Mouse (Mus musculus): ENCODE measurements around the gene P2ry2. TPM values are rescaled to one million over a fixed set of nuclear protein-coding genes. Genes with fewer than 3 reads are reported as not detected.

P2ry2 gene
- polyA plus RNA-seq, 1 experiment: 3.5 TPM

DNA sequence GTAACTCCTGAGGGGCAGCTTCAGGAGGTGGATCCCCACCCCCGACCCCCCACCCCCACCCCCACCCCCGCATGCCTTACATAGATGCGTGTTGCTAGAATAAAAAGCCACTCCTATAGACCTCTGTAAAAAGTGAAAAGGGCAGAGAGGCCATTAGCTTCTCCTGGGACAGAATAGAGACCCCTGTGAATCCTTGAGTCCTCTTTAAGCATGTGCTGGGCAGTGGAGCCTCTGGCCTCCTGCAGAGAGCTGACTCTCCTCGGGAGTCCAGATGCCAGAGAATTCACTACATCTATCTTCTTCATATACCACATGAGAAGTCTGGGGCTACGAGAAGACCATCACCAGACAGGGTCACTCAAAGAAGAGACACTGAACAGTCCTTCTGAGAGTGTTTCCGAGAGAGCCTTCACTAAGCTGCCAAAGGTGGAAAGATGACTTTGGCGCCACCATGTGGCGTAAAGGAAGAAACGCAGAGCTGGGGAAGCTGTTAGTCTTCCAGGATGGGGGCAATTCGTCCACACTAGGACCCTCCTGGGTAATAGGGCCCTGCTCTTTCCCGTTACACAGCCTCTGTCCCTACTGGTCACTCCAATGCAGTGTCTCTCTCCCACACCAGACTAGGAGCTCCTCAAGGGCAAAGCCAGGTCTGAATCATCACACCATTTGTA lies 39.0 kb upstream of the P2ry2 start:
- Histone ChIP-seq H3K27me3 (ENCODE audit: control insufficient read depth, insufficient read depth, low read length) (no peaks in the 10 kb centered on the region), H3K36me3 (ENCODE audit: control insufficient read depth, insufficient read depth, low read length) (no peaks in the 10 kb centered on the region), H3K27ac (ENCODE audit: control insufficient read depth, insufficient read depth, low read depth, low read length) (no peak overlapping the region), H3K4me3 (ENCODE audit: control insufficient read depth, low read depth, low read length) (no peak overlapping the region), H3K4me1 (ENCODE audit: control insufficient read depth, insufficient read depth, low read length) (peaks cover 18% of the 10 kb centered on the region)
- TF ChIP-seq CTCF (IDR thresholded peaks at IDR 0.05; ENCODE audit: control insufficient read depth, insufficient read depth, insufficient replicate concordance, low read depth, low read length) (peak; percentile 74), POLR2A (IDR thresholded peaks at IDR 0.05; ENCODE audit: control insufficient read depth, low read depth, low read length) (no peak)

DNA sequence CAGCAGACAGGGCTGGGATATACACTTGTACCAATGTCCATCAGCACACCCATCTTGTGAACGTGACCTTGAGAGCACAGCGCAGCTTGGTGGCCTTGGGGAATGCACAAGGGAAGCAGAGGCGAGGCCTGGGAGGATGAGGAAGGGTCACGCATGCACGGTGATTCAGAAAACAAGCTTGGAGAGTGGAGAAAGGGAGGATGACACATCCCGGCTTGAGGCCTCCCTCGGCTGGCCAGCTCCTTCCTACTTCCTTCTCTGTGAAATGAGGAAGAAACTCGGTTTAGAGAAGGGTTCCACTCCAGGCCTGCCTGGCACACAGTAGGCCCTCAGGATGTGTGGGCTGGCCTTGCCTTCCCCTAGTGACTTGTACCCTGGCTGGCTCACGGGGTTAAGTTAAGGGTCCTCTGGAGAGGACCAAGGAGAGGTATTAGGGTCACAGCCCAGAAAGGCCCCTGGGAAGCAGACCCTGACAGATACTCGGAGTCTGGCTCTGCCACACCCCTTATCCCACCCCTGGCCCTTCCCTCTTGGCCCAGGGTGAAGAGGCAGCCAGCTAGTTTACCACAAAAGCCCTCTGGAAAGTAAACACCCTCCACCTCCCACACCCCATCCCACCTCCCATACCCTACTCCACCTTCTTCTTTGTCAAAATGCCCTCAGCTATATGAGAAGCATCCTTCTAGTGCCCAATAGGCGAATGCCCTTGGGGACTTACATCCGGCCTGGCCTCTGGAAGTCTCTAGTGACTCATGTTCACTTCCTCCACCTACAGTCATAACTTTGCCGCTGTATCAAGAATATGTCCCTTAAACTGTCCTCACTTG lies 38.3 kb upstream of the P2ry2 start:
- peaks cover 18% of the 10 kb centered on the region for H3K4me1 ChIP-seq (ENCODE audit: control insufficient read depth, insufficient read depth, low read length)
- H3K27ac ChIP-seq (ENCODE audit: control insufficient read depth, insufficient read depth, low read depth, low read length): no peak overlapping the region
- H3K4me3 ChIP-seq (ENCODE audit: control insufficient read depth, low read depth, low read length): no peak overlapping the region
- no peaks in the 10 kb centered on the region for H3K36me3 ChIP-seq (ENCODE audit: control insufficient read depth, insufficient read depth, low read length)
- H3K27me3 ChIP-seq (ENCODE audit: control insufficient read depth, insufficient read depth, low read length): no peaks in the 10 kb centered on the region
- TF ChIP-seq CTCF (IDR thresholded peaks at IDR 0.05; ENCODE audit: control insufficient read depth, insufficient read depth, insufficient replicate concordance, low read depth, low read length): no peak
- TF ChIP-seq POLR2A (IDR thresholded peaks at IDR 0.05; ENCODE audit: control insufficient read depth, low read depth, low read length): no peak

GRCm38 (mm10) chr7:101049326-101050087 lies 36.8 kb upstream of the P2ry2 start:
- H3K4me1 ChIP-seq (ENCODE audit: control insufficient read depth, insufficient read depth, low read length): peaks cover 18% of the 10 kb centered on the region
- no peaks in the 10 kb centered on the region for H3K27me3 ChIP-seq (ENCODE audit: control insufficient read depth, insufficient read depth, low read length)
- no peak overlapping the region for H3K27ac ChIP-seq (ENCODE audit: control insufficient read depth, insufficient read depth, low read depth, low read length)
- no peak for TF ChIP-seq CTCF (IDR thresholded peaks at IDR 0.05; ENCODE audit: control insufficient read depth, insufficient read depth, insufficient replicate concordance, low read depth, low read length)
- no peak for TF ChIP-seq POLR2A (IDR thresholded peaks at IDR 0.05; ENCODE audit: control insufficient read depth, low read depth, low read length)
- no peaks in the 10 kb centered on the region for H3K36me3 ChIP-seq (ENCODE audit: control insufficient read depth, insufficient read depth, low read length)
- H3K4me3 ChIP-seq (ENCODE audit: control insufficient read depth, low read depth, low read length): no peak overlapping the region

GRCm38 (mm10) chr7:101048247-101048646 lies 35.6 kb upstream of the P2ry2 start:
- peak overlapping the region; percentile 37; the same call in 1 of the 2 replicates for H3K27ac ChIP-seq (ENCODE audit: control insufficient read depth, insufficient read depth, low read depth, low read length)
- H3K27me3 ChIP-seq (ENCODE audit: control insufficient read depth, insufficient read depth, low read length): no peaks in the 10 kb centered on the region
- no peak for TF ChIP-seq POLR2A (IDR thresholded peaks at IDR 0.05; ENCODE audit: control insufficient read depth, low read depth, low read length)
- no peak for TF ChIP-seq CTCF (IDR thresholded peaks at IDR 0.05; ENCODE audit: control insufficient read depth, insufficient read depth, insufficient replicate concordance, low read depth, low read length)
- H3K4me1 ChIP-seq (ENCODE audit: control insufficient read depth, insufficient read depth, low read length): peaks cover 18% of the 10 kb centered on the region
- H3K36me3 ChIP-seq (ENCODE audit: control insufficient read depth, insufficient read depth, low read length): no peaks in the 10 kb centered on the region
- no peak overlapping the region for H3K4me3 ChIP-seq (ENCODE audit: control insufficient read depth, low read depth, low read length)

- no peak for TF ChIP-seq POLR2A (IDR thresholded peaks at IDR 0.05; ENCODE audit: control insufficient read depth, low read depth, low read length)
- TF ChIP-seq CTCF (IDR thresholded peaks at IDR 0.05; ENCODE audit: control insufficient read depth, insufficient read depth, insufficient replicate concordance, low read depth, low read length): no peak
- Histone ChIP-seq H3K4me1 (ENCODE audit: control insufficient read depth, insufficient read depth, low read length) (peaks cover 10% of the 10 kb centered on the region), H3K27me3 (ENCODE audit: control insufficient read depth, insufficient read depth, low read length) (no peaks in the 10 kb centered on the region), H3K4me3 (ENCODE audit: control insufficient read depth, low read depth, low read length) (no peak overlapping the region), H3K36me3 (ENCODE audit: control insufficient read depth, insufficient read depth, low read length) (no peaks in the 10 kb centered on the region), H3K27ac (ENCODE audit: control insufficient read depth, insufficient read depth, low read depth, low read length) (no peak overlapping the region)
Observed at GRCm38 (mm10) chr7:101043846-101044541, 31.3 kb upstream of the P2ry2 start.

DNA sequence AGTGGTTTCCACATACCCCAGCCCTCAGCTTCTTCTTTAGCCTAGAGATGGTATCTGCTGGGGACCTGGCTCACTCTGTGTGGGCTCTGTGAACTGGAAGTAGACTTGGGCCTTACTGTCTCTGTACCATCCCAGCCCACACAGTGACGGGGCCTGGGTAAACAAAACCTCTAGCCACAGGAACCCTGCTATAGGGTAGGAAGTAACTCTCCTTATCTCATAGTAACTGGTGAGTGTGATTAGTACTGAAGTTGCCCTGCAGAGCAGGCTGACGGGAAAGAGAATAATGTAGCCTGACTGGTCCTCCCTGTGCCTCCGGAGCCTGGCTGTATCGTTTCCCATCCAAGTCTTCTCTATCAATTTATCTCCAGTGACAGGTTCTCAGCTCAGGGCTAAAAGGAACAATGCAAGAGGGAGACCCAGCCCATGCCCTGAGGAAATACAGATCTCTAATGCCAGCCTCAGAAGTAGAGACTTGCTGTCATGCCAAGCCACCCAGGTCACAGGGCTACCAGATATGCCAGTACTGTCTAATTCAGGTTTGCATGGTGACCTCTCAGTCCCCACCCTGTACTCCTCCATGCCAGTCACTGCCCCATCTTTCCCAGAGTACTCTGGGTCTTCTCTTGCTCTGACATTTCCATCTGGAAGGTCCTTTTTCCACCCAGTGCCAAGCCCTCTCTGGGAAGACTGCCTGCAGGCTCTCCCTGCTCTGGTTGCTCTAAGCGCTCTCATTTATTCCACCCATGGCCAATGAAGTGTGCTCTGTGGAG lies 29.5 kb upstream of the P2ry2 start:
- no peak overlapping the region for H3K27ac ChIP-seq (ENCODE audit: control insufficient read depth, insufficient read depth, low read depth, low read length)

More for the DNA sequence above, 29.5 kb upstream of the P2ry2 start:
- TF ChIP-seq POLR2A (IDR thresholded peaks at IDR 0.05; ENCODE audit: control insufficient read depth, low read depth, low read length) (no peak), CTCF (IDR thresholded peaks at IDR 0.05; ENCODE audit: control insufficient read depth, insufficient read depth, insufficient replicate concordance, low read depth, low read length) (no peak)
- Histone ChIP-seq H3K27me3 (ENCODE audit: control insufficient read depth, insufficient read depth, low read length) (no peaks in the 10 kb centered on the region), H3K4me3 (ENCODE audit: control insufficient read depth, low read depth, low read length) (no peak overlapping the region), H3K4me1 (ENCODE audit: control insufficient read depth, insufficient read depth, low read length) (no peaks in the 10 kb centered on the region), H3K36me3 (ENCODE audit: control insufficient read depth, insufficient read depth, low read length) (no peaks in the 10 kb centered on the region)

All from testis, adult 2 months (tissue).